8 mouse cellular contexts compared by ENCODE assay signal in the genomic region with DNA sequence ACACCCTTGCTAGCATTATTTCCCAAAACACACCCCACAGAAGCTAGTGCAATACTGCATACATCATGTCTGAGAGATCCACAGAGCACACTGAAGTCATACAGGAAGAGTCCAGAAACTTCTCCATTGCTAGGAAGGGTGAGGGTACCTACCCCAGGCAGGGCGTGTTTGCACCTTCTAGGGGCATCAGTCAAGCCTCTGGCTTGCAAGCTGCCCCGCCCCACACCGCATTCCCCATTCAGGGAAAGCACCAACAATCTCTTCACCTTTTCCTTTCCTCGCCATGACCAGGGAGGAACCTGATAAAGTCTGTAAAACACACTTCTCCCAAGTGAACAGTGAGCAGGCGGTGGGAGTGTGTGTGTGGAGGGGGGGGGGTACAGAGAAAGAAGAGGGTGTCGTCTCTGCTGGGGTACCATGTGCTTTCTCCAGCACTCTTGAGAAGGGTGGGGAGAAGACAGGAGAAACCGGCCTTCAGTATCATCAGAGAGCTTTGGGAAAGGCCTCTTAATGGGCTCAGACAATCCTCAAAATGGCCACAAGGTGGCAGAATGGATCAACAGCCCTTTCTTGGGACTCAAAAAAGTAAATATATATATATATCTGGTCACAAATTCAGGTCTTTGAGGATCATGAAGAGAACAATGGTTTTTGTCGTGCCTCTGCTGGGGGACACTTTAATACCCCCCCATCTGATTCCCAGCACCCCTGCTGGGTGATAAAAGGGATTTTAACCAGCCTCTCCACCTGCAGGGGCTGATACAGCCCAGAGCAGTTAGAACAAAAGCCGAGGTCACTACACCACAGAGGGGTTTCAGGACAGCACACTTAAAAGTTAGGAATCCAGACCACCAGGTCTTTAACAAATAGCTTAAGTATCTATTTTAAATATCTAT.
A peak's percentile ranks its signal among the peaks of the same experiment; 100 is the strongest.
DNase-seq lines count a peak whose midpoint lies in the region; ATAC-seq and TF ChIP-seq lines count a peak whose summit lies in the region.

No protein-coding gene starts in this region.

- H3K9ac ChIP-seq in intestine, embryonic 16.5 days (ENCODE audit: low read depth, low read length): no peak overlapping the region
- no peak overlapping the region for H3K9ac ChIP-seq in midbrain, postnatal 0 days (replicated peaks; ENCODE audit: low read length, poor library complexity, severe bottlenecking)

- H3K4me3 ChIP-seq in intestine, embryonic 16.5 days (ENCODE audit: low read length): peak overlapping the region; percentile 11; the same call in 1 of the 2 replicates
- no peak overlapping the region for H3K4me3 ChIP-seq in midbrain, postnatal 0 days (ENCODE audit: low read depth, low read length)

- peak; percentile 72 for ATAC-seq in intestine, embryonic 16.5 days
- peak; percentile 64; the same call in 1 of the 2 replicates for ATAC-seq in midbrain, postnatal 0 days (ENCODE audit: low FRiP score)

- peak; percentile 71 for DNase-seq in CD4-positive helper T cell, adult 2 months (ENCODE audit: low read depth, low spot score)
- DNase-seq in ZHBTc4 (ENCODE audit: low read depth, low spot score): peak; percentile 80
- DNase-seq in cerebellum, postnatal 36 days: peak; percentile 71 to 80
- peak; percentile 54 for DNase-seq in gastrocnemius, postnatal 14 days
- DNase-seq in left cerebral cortex, postnatal 4 days: peak; percentile 63
- peak; percentile 87 for DNase-seq in midbrain, postnatal 0 days (ENCODE audit: low spot score)
- peak; percentile 34 to 65 for DNase-seq in thymus, postnatal 10 days (ENCODE audit: low spot score in 2 of 2)

- H3K36me3 ChIP-seq in intestine, embryonic 16.5 days (ENCODE audit: control insufficient read depth, insufficient read depth, low read length): no peaks in the 10 kb centered on the region
- no peaks in the 10 kb centered on the region for H3K36me3 ChIP-seq in midbrain, postnatal 0 days (ENCODE audit: insufficient read depth, low read length)

- no peak overlapping the region for H3K27ac ChIP-seq in intestine, embryonic 16.5 days (ENCODE audit: low read length)
- H3K27ac ChIP-seq in midbrain, postnatal 0 days (ENCODE audit: low read depth, low read length): no peak overlapping the region

- intact Hi-C loops in gastrocnemius, postnatal 14 days (cut with DNase I; ENCODE audit: low total_unique reads): loop anchor here (5.0 kb wide), 1 partner anchor 61 kb away; no protein-coding TSS in a partner anchor
- intact Hi-C loops in left cerebral cortex, postnatal 4 days (cut with DNase I): loop anchor here (5.0 kb wide), 3 partner anchors 66 to 366 kb away; a partner anchor contains a TSS

- H3K27me3 ChIP-seq in intestine, embryonic 16.5 days (replicated peaks; ENCODE audit: control insufficient read depth, insufficient read depth, low read length): no peaks in the 10 kb centered on the region
- no peaks in the 10 kb centered on the region for H3K27me3 ChIP-seq in midbrain, postnatal 0 days (ENCODE audit: insufficient read depth, low read length)

- H3K4me2 ChIP-seq in intestine, embryonic 16.5 days (ENCODE audit: low read depth, low read length): peak overlapping the region; percentile 43
- H3K4me2 ChIP-seq in midbrain, postnatal 0 days (ENCODE audit: low read depth, low read length, poor library complexity, severe bottlenecking): no peak overlapping the region

- 40% methylated on average over 9 of the region's 9 CpGs for WGBS in intestine, embryonic 16.5 days
- WGBS in midbrain, postnatal 0 days: 37% methylated on average over 9 of the region's 9 CpGs

- no peaks in the 10 kb centered on the region for H3K9me3 ChIP-seq in intestine, embryonic 16.5 days (ENCODE audit: control insufficient read depth, low read length)
- no peaks in the 10 kb centered on the region for H3K9me3 ChIP-seq in midbrain, postnatal 0 days (ENCODE audit: low read length)

- TF ChIP-seq CTCF in midbrain, postnatal 0 days (IDR thresholded peaks at IDR 0.05): peak; percentile 85

- peaks cover 21% of the 10 kb centered on the region for H3K4me1 ChIP-seq in intestine, embryonic 16.5 days (ENCODE audit: control insufficient read depth, insufficient read depth, low read length)
- H3K4me1 ChIP-seq in midbrain, postnatal 0 days (ENCODE audit: insufficient read depth, low read length): peaks cover 2% of the 10 kb centered on the region; the same call in 1 of the 2 replicates
